Mouse (Mus musculus): Measurements from ENCODE around the gene P3h3.
"Not testable (repeated sequence)": the region's sequence is repeated elsewhere in the genome, so short reads cannot be mapped to it uniquely, and the experiment has no call there.

The P3h3 gene

DNA sequence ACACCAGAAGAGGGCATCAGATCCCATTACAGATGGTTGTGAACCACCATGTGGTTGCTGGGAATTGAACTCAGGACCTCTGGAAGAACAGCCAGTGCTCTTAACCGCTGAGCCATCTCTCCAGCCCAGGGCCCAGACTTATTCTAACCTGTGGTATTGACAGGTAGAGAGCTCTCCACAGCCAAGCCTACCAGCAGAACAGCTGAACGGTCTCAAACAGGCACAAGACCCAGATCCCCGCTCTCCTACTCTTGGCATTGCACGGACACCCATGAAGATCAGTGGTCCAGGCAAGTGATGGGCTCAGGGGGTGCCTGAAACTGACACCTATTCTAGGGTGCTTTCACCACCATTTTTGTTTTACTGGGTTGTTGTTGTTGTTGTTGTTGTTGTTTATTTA, 26.4 kb downstream of the P3h3 start:
- not testable (repeated sequence) for DNase-seq (ENCODE audit: low spot score in 2 of 2)

DNA sequence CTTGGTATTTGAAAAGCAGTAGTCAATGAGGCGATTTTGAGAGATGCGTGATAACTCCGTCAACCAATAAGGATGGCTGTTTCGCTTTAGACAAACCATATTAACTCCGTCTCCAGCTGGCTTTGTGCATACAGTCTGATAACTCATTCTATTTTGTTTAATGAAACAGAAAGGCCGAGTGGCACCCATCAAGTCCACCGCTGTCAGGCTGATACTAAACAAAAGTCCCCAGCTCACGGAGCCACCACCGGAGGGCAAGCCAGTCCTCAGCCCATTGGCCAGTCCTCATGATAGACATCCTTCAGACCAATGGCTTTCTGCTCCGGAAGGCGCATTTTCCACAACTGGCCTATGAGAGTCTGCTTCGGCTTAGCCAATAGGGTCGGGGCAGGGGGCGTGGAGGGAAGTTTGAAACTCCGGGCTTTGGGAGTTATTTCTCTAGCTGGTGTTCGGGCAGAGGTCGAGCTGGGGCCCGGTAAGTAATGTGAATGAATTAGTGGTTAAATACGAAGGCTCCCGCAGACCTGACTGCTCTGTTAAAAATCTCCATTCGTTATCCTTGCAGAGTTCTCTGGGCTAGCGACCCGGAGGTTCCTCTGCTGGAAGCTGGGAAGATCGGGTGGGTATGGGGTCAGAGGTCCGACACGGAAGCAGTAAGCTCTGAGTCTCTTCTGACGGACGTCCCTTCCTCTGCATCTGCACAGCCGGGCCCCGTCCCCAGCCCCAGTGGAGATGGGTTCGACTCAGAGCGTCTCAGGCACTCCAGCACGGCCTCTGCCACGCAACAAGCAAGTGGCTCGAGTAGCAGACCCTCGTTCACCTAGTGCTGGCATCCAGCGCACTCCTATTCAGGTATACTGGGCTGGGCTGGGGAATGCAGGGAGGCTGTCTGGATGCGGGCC, 27.5 kb downstream of the P3h3 start:
- DNase-seq (ENCODE audit: low spot score in 2 of 2): peak; percentile 91 to 95

DNA sequence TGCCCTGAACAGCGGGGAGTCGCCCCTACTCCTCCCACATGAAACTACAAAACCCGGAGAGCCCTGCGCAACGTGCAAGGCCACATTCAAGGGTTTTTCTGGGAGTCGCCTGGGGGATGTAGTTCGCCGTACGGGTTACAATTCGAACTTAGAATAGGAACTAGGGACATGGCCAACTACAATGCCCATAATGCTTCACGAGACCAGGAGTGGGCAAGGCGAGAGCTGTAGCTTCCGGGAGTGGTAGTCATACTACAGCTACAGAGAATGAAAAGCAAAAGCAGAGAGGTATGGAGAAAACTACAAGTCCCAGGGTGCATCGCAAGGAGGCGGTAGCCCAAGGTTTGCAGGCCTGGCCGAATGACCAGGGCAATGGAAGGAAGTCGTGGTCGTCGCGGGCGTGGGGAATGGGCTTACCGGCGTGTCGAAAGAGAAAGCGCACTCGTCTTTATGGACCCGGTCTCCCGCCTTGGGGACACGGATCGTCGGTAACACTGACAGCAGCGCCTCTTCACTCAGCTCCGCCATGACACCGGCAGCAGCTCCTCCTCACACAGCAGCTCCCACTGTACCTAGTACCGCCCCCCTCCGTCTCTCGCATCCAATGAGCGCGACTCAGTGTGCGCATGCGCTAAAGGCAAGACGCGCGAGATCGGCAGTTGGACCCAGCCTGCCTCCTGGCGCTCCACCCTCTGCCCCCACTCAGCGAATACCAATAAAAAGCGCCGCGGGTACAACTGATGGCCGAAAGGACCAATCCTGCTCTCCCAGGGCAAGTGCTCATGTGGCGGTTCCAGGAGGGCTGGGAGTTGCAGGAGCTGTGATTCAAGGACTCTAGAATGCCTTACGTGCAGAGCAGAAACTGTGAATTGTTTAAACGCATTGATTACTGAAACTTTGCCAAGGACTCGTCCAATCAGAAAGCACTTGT, 28.4 kb downstream of the P3h3 start, which contains the start of the genes Usp5 and Cdca3:
Gene Usp5 (minus strand): TSS at position 617 of the 931 bp plus-strand sequence.
Gene Cdca3 (plus strand): TSS at position 680 of the 931 bp plus-strand sequence.
- peak; percentile 99 for DNase-seq (ENCODE audit: low spot score in 2 of 2)

DNA sequence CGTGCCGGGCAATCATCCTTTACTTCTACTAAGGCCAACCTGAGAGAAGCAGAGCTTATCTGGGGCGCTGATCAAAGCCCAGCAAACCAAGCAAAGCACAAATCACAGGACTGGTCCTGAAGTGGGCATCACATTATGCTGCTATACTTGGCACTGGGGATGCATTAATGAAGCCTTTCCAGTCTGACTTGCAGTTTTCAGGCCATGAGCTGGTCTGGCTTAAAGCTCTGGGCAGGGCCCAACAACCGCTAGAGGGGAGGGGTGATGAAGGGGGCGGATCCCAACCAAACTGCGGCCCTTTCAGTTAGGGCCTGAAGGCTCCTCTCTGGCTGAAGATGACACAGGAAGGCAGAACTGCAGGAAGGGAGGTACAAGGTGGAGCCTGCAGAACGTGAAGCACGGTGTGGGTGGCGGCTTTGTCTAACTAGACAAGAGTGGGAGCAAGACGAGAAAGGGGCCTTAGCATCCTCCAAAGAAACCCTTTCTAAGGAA, 29.4 kb downstream of the P3h3 start:
- DNase-seq (ENCODE audit: low spot score in 2 of 2): no peak

DNA sequence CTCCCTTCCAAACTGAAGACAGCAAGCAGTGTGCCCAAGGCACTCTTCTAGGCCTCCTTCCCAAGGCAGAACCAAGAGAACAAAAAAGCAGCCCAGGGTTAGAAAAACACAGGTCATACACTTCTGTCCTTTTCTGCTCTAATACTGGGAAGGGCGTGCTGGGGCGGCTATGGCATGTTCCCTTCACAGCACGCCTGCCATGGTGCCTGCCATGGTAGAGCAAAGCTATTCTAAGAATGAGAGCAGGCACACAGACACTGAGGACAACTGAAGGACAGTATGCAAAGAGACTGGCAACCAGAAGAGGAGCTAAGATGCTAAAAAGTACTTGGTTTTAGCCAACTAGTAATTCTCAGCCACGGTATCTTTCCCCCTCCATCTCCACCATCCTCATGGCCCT, 35.5 kb downstream of the P3h3 start:
- no peak for DNase-seq (ENCODE audit: low spot score in 2 of 2)

DNA sequence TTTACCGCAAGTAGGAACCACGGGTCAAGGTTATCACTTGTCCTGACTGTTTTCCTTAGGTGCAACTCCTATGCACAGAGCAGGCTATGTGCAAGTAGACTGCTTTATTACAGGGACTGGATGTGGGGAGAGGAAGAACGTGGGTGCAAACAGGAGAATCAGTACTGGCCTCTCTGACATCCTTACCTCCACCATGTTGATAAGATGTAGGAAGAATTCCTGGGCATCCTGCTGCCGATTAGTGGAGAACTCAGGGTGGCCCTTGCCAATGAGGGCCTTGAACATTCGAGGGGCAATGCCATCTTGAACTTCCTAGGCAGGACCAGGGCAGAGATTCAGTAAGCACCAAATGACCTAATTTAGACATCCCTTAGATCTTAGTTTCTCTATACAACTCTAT, 36.7 kb downstream of the P3h3 start:
- no peak for DNase-seq (ENCODE audit: low spot score in 2 of 2)

DNA sequence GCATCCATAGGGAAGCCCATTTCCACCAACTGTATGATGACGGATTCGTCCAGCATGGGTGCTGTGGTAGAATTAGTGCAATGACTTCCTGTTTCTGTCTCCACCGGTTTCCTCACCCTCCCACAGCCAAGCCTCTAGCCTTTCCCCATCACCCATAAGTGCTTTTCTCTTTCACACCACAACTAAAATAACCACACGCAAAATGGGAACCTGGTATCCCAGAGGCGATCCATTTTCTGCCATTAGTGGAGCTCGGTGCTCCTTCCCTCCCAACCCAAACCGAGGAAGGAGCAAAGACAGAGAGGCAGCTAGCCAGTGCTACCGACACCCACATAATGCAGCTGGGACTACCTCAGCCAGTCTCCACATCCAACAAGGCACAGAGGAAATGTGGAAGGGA, 39.6 kb downstream of the P3h3 start:
- no peak for DNase-seq (ENCODE audit: low spot score in 2 of 2)

DNA sequence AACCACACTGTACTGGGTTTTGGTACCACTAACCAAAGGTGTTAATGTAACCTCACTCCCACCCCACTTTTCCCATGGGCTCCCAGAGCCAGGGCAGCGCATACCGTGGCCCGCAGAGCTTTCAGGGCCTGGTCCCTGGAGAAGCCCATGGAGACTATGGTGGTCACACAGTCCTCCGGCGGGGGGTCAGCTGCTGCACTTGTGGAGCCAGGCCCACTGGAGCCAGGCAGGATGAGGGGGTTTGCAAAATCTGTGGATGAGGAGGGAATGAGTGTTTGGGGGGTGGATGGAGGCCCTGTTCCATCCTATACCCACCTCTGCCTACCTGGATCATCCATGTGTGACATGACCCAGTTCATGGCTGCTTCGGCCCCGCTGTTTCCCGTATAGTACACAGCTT, 40.0 kb downstream of the P3h3 start:
- no peak for DNase-seq (ENCODE audit: low spot score in 2 of 2)

DNA sequence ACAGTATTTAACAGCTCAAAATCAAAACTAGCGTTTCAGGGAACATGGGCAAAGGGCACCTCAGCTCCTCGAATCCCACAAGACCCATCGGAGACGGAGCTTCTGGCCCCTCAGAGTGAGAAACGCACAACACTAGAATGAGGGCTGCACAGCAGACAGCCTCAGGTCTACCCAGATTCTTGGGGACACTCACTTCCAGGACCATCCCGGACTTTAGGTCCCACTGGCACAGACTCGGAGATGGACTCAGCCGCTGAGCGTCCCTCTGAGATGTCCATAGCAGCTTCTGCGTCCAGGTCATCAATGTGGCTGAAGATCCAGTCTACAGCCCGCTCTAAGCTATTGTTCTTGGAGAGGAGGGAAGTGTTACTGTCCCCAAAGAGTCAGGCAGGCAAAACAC, 40.4 kb downstream of the P3h3 start:
- no peak for DNase-seq (ENCODE audit: low spot score in 2 of 2)

DNA sequence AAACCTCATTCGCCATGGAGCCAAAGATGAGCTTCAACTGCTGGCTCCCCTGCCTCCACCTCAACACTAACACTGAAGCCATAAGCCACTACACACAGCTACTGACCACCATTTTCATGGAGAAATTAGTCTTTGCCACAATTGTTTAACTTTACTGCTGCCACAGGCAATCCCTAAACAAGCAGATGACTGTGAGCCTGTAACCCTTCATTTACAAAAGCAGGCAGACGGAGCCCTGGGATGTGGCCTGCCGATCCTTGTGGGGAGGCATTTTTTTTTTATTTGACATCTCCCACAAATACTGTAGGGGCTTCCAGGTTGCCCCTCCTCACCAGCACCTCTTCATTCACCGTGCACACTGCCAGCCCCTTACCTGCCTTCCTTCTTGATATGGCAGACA, 40.9 kb downstream of the P3h3 start:
- DNase-seq (ENCODE audit: low spot score in 2 of 2): no peak

DNA sequence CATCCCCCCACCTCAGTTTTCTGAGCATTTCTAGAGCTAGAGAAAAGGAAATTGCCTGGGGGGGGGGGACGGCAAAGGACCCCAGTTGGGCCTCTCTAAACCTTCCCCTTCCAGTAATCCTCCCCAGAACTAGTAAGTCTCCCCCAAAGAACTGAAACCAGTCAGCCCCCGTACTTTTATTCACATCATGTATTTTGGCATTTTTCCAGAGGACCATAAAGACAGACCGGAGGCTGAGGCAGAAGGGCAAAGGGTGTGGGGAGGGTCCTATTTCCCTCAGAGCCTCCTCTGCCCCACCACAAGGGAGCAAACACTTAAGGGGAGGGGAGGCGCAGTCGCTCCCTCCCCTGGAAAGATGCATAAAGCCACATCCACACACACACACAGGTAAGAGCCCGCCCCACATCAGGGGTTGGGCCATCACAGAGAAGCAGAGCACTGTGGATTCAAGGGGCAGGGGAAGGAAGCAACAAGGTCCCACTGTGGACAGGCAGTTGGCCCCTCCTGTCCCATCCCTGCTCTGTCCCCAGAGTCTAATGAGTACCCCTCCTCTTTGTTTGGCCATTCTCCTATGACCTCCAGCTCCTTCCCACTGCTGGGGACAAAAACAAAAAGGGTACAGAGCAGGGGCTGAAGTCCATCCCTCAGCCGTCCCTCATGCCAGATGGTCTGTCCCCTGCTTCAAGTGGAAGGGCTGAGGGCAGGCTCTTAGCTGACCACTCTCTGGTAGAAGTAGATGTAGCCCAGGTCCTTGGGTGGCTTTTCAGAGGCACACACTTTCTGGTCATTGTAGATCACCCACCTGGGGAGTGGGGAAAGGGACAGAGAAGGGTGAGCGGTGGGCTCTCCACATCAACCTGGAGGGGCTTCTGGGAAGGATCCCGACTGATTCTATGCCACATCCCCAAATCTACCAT, 42.4 kb downstream of the P3h3 start:
- no peak for DNase-seq (ENCODE audit: low spot score in 2 of 2)

DNA sequence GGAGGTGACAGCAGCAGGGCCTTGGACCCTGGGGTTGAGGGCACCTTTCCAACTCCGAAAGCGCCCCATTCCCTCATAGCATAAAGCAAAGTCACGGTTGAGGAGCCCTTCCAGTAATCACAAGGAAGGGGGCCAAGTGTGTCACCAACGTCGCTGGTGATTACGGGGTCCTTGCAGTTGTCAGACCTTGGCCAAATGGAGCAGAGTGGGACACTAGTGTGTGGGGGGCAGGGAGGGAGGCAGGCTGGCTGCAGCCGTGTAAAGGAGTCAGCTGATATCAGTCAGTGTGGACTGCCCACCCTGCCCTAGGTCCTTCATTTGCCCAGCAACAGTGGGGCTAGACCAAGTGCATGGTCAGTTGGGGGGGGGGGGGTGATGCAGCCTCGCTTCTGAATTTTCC, 43.1 kb downstream of the P3h3 start:
- no peak for DNase-seq (ENCODE audit: low spot score in 2 of 2)

DNA sequence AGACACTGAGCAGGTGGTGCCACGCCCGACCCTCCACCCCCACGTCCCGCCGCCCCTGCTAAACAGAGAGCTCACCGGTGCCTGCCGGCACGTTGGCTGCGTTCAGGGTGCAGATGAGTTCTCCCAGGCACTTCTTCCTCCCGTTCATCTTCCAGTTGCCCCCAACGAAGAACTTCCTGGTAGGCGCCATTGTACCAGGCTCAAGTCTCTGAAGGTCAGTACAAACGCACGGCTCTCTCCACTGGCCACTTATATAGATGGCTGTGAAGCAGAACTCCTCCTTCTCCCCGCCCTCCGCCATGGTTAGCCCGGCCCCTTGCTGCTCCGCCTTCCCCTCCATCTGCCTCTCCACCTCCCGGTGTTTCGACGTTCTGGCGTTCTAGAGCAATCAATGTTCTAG, 43.6 kb downstream of the P3h3 start, which contains the start of gene Tpi1:
Gene Tpi1 (minus strand): TSS at position 364 of the 400 bp plus-strand sequence.
- peak; percentile 80 to 86 for DNase-seq (ENCODE audit: low spot score in 2 of 2)

DNA sequence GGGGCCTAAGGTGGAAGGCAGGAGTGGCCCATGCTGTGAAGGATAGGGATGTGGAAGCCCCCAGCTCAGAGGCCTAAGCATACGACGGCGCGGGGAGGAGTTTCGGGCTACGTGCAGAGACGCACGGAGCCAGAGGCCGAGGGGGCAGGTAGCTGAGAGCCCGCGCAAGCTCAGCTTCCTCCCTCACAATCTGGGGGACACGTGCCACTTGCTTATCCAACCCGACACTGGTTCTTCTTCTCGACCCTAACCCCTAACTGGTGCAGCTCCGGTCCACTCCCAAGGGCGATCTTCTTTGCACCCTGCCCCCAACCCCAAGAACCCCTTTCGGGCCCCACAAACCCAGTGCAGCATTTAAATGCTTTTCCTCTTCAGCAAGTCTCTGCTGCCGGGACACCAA, 44.1 kb downstream of the P3h3 start:
- DNase-seq (ENCODE audit: low spot score in 2 of 2): peak; percentile 68 to 73

DNA sequence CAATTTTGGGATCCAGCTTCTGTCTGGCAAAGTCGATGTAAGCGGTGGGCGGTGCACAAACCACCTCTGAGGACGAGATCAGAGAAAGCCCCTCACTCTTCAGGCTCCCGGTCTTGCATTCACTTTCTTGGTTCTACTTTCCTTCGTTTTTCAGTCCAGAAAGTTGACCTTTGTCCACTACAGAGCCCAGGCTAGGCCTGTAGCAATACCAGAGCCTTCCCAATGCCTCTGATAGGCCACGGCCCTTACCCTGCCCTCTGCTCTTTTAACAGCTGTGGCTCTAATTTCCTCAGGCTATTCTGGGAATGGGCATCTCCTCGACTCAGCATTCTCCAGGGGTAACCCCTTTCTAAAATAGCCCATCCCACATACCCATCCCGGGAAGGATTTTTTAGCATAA, 44.7 kb downstream of the P3h3 start:
- DNase-seq (ENCODE audit: low spot score in 2 of 2): no peak

DNA sequence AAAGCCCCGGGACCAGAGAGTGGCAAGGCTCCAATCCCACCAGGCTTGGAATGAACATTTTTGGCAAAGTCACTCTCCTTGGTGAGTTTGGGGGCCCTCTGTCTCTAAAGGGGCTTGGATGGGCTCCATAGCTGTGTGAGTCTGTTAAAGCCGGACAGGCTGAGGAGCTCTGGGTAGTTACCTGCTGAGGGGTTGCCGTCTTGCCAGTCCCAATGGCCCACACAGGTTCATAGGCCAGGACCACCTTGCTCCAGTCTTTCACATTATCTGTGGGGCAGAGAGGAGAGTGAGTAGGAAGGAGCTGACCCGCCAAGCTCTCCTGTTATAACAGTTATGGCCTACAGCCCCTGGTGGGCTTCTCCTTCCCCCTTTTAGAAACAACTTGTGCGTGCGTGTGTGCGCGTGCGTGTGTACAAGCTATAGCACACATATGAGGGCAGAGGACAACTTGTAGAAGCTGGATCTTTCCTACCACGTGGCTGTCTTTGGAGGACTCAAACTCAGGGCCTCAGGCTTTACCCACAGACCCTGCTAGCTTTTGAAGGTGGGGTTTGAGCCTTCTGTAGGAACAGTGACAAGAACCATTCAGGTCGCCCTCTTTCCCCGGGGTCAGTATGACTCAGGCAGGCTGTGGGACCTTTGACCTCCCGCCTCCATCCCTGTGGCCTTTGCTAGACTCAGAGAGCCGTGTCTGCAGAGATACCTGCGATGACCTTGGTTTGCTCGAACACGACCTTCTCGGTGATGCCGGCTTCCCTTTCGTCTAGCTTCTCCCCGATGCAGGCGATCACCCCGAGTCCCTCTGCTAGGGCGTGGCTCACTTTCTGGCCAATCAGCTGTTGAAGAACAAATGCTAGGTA, 45.6 kb downstream of the P3h3 start:
- no peak for DNase-seq (ENCODE audit: low spot score in 2 of 2)

DNA sequence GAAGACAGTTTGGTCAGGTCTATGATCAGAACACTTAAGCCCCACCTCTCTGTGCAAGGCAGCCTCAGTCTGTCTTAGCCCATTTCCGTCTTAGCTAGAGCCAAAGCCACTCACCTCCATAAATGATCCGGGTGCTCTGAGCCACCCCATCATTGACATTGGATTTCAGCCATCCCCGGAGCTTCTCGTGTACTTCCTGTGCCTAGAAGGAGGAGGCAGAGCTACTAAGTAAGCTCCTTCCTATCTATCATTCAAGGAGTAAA, 46.2 kb downstream of the P3h3 start:
- no peak for DNase-seq (ENCODE audit: low spot score in 2 of 2)

DNA sequence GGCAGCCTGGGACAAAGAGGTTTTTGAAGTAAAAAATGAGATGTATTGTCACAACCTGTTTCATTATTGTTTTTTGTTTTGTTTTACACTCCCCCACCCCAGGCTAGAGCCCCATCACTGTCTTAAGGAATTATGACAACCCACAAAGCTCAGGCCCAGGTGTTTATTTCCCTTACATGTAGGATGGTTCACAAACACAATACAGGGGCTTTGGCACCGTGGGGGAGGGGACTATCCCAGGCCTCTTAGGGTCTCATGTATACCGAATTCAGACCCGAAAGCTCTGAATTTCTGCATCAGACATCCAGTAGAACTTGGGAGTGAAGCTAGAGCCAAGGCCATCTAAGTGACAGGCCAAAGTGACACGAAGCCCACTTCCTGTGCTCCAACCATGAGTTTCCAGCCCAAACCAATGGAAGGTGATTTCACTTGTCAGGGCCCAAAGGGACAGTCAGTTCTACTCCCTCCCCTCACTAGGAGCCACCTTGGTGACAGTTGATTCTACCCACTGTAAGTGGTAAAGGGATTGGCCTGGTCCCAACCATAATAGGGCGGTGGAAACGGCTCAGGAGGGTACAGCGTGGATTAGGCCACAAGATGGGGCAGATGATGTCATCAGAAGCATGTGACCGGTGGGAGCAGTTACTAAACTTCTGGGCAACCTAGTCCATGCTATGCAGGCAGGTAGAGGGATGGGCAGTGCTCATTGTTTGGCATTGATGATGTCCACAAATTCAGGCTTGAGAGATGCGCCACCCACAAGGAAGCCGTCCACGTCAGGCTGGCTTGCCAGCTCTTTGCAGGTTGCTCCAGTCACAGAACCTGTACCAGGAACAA, 46.8 kb downstream of the P3h3 start:
- DNase-seq (ENCODE audit: low spot score in 2 of 2): not testable (repeated sequence)

DNA sequence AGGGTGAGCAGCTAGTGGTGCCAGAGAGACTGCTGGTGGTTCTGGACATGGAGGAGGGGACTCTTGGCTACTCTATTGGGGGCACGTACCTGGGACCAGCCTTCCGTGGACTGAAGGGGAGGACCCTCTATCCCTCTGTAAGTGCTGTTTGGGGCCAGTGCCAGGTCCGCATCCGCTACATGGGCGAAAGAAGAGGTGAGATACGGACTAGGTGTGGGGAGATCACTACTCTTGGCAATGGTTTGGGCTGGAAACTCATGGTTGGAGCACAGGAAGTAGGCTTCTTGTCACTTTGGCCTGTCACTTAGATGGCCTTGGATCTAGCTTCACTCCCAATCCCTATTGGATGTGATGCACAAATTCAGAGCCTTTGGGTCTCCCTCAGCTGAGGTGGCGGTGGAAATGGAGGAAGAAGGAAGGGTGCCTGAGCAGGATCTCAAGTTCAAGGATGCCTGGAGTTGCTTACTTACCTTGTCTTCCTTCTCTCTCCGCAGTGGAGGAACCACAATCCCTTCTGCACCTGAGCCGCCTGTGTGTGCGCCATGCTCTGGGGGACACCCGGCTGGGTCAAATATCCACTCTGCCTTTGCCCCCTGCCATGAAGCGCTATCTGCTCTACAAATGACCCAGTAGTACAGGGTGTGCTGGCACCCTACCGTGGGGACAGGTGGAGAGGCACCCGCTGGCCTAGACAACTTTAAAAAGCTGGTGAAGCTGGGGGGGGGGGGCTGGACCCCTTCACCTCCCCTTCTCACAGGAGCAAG, 47.6 kb downstream of the P3h3 start:
- DNase-seq (ENCODE audit: low spot score in 2 of 2): no peak

Measured in right cerebral cortex, postnatal 36 days (tissue).